Mouse (Mus musculus) heart, postnatal 25 days (tissue): ENCODE results near the gene St5. TPM values are rescaled to one million over a fixed set of nuclear protein-coding genes. Genes with fewer than 3 reads are reported as not detected.

ENCODE experiments used
- DNase-seq: peaks from one replicate; pipeline ENCODE4 v3.0.0; 2022; ENCODE audit warnings: low spot score
- intact Hi-C: fragments of 180-260 bp; cut with DNase I; formaldehyde crosslinking; loops from one replicate; pipeline ENCODE4 v1.15.1; 2025
- total RNA-seq, 2 experiments: library from RNA; stranded (reverse); gene quantifications; 2 replicates each; pipeline ENCODE4 v1.2.3; 2021

Gene St5
- total RNA-seq, 2 experiments from 2014 or later: 28.0 to 30.2 TPM

DNA sequence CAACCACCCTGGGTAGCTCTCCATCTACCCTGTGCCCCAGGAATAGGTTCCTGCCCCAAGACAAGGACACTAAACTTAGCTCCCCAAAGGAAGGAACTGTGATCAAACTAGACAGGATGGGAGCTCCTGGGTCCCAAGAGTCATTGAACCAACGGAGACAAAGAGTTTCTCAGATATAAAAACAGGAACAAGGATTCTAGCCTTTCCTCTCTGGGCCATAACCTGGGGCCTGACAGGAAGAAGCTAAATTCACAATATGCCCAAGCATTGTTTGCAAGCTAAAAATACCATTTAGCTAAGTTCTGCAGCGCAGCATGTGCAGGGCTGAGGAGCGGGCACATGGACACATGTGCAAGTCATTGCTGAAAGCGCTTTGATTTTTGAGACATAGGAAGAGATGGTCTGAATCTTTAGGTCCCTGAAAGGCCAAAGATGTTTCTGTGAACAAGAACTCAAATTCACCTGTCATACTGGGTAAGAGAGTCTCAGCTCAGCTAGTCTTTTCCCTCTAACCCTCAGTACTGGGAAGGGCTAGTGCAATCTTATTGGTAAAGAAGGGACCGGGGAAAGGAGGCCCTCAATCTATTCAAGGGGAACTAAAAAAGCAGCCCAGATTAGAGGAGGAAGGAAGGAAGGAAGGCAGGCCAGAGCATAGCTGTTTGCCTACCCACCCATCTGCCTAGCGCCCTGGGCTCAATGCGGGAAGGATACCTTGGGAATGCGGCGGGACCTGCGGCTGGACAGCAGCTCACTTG lies 161.6 kb downstream of the St5 start:
- DNase-seq: no peak
- intact Hi-C loops: no loop called here

GRCm38 (mm10) chr7:109540902-109541301 lies 162.5 kb downstream of the St5 start:
- intact Hi-C loops: no loop called here
- no peak for DNase-seq

DNA sequence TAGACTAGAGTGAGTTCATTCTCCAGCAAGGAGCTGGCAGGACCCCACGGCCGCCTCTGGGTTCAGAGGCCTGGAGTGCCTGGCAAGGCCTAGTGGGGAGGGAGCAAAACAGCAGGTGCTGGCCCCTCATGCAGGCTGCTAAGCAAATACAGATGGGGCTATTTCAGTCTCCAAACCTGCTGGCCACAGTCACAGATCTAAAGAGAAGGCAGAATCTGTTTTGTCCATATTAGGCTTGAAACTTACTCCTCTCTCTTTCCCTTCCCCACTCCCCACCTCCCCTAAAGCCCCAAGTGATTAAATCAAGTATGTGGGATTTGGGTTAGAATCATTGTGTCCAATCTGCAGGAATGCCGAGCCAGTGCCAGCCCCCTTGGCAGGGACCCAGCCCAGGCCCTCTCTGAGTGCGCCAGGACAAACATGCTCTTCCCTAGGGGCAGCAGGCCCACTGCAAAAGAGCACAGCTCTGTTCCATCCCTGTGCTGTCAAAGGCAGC lies 166.9 kb downstream of the St5 start:
- DNase-seq: peak; percentile 72
- intact Hi-C loops: no loop called here

DNA sequence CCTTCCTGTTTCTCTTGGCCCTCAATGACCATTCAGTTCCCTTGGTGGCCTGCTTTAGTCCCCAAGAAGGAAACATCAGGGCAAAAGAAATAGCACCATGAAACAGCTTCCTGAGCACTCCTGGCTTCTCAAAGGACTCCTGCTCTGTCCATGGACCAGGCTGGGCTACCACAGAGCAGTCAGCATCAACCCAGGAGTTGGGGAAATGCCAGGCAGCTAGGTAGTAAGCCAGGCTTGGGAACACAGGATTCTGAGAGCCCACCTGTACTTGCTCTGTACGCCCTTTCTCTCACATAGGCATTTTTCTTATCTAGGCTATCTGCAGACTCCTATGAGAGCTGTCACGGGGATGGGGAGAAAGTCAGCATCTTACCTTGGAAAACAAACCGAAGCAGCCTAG lies 168.5 kb downstream of the St5 start:
- DNase-seq: no peak
- intact Hi-C loops: no loop called here

DNA sequence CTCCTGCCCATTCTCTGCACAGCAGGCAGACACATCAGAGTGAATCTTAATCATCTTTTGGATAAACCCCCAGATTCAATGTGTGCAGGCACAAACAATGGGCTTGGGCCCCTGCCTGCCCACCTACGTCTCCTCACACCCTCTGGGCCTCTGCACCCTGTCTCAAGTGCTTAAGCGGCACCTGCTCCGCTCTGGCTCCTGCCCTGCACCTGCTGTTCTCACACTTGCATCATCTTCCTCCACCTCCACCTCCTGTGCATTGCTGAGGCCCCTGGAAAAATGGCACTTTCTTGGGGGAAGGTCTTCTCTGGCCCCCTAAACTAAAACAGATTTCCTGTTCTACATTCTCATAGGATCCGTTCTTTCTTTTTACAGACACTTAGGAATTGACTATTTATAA lies 169.5 kb downstream of the St5 start:
- DNase-seq: no peak
- intact Hi-C loops: no loop called here

- no peak for DNase-seq
- intact Hi-C loops: no loop called here
Observed at GRCm38 (mm10) chr7:109533129-109533528, 170.3 kb downstream of the St5 start.

- intact Hi-C loops: no loop called here
- no peak for DNase-seq
Observed at GRCm38 (mm10) chr7:109532691-109533090, 170.7 kb downstream of the St5 start.

- no peak for DNase-seq
- intact Hi-C loops: no loop called here
Observed at GRCm38 (mm10) chr7:109531501-109531900, 171.9 kb downstream of the St5 start.

DNA sequence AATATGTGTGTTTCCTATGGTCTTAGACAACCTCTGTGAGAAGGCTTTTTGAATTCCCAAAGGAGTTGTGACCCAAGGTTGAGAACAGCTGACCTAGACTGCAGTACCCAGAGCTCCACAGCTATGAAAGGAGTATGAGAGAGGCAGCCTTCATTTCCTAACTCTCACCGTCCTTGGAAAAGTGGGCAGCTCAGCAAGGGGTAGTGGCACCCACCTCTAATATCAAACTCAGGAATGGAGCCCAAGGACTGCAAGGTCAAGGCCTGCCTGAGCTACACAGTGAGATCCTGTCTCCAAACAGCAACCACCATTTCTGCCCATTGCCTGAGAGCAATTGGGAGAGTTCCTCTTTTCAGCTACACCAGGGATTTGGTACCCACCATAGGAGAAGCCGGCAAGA lies 173.7 kb downstream of the St5 start:
- intact Hi-C loops: loop anchor here (5.0 kb wide), 1 partner anchor 178 kb away; no protein-coding TSS in a partner anchor
- DNase-seq: no peak

DNA sequence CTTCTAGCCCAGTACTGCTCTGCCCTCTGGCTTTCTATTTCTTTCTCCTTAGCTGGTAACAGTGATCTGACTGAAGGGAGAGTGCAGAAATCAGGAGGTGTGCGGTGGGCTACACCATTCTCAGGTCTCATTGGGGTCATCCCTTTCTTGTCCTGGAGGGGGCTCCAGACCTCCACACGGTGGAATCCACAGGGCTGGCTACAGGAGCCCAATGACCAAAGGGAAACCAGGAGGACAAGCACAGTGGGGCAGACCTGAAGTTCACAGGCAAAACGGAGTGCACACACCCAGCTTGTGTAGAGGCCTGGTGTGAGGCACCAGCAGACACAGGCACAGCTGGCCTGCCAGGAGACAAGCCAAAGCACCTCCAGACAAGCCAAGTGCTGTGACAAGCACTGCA lies 175.0 kb downstream of the St5 start:
- DNase-seq: peak; percentile 46
- intact Hi-C loops: loop anchor here (1.0 to 5.0 kb wide), 2 partner anchors 90 to 179 kb away; no protein-coding TSS in a partner anchor

GRCm38 (mm10) chr7:109527536-109527935 lies 175.9 kb downstream of the St5 start:
- intact Hi-C loops: loop anchor here (5.0 kb wide), 1 partner anchor 180 kb away; no protein-coding TSS in a partner anchor
- no peak for DNase-seq

DNA sequence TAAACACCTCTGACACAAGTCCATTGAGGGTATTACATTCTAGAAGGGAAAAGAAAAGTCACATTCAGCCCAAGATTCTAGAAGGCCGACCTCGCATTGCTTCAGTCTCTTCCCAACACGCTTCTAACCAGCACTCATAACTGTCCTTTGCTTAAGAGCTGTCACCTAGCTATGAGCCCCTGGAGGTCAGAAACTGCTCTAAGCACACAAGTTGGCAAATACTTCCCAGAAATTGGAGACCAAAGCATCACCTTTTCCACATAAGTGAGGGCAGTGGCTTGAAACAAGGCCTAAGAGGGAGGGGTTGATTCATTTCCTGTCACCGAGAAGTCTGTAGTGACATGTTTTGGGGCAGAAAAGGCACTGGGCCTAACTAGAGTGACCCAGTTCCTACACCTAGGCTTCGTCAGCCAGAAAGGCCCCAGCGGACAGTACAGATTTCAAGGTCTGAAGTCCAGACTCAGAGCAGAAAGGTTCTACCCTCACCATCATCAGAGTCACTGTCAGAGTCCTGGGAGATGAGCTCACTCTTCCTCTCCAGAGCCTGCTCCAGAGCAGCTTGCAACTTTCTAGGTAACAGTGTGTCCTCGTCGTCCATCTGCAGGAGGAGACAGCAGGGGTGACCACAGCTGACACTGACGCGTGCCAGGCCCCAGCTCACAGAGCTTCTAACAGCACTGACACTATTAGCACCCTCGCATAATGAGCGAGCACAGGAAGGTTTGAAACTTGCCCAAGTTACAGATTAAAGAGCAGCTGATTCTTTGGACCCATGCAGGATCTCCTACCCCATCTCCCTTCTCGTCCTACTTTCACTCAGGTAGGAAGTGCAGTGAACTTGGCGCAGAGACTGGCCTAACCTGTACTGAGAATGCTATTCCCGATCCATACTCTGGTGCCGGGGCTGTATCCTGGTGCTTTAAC lies 177.4 kb downstream of the St5 start:
- DNase-seq: no peak
- intact Hi-C loops: loop anchor here (5.0 kb wide), 1 partner anchor 181 kb away; no protein-coding TSS in a partner anchor

DNA sequence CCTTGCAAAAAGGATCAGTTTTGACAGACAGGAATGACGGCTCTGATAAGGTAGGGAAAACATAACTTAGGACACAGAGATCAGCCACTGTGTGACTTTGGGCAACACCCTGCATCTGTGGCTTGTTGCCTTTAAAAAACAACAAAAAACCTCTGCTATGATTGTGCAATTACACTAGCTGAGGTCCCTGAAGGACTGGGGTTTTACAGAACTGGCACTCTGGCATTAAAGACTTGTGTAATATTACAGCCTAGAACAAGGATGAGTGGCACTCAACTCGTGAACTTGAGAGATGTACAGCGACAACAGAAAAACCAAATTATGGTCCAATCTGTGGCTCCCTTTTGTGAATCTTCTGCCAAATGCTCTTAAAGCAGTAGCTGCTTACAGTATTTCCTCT lies 178.6 kb downstream of the St5 start:
- intact Hi-C loops: loop anchor here (5.0 kb wide), 1 partner anchor 183 kb away; no protein-coding TSS in a partner anchor
- no peak for DNase-seq

DNA sequence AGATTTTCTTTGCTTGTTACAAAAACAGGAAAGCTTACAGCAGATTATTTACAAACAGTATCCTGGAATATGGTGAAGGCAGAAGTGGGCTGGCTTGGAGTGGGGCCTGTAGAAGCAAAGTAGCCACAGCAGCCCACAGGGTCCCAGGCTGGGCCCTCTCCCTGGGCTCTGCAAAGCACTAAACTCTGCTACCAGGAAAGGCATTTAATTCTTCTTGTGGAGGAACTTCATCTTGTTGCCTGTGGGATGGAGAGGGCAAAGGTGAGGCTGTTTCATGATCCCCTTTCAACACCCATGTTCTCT lies 179.0 kb downstream of the St5 start:
- intact Hi-C loops: no loop called here
- no peak for DNase-seq

DNA sequence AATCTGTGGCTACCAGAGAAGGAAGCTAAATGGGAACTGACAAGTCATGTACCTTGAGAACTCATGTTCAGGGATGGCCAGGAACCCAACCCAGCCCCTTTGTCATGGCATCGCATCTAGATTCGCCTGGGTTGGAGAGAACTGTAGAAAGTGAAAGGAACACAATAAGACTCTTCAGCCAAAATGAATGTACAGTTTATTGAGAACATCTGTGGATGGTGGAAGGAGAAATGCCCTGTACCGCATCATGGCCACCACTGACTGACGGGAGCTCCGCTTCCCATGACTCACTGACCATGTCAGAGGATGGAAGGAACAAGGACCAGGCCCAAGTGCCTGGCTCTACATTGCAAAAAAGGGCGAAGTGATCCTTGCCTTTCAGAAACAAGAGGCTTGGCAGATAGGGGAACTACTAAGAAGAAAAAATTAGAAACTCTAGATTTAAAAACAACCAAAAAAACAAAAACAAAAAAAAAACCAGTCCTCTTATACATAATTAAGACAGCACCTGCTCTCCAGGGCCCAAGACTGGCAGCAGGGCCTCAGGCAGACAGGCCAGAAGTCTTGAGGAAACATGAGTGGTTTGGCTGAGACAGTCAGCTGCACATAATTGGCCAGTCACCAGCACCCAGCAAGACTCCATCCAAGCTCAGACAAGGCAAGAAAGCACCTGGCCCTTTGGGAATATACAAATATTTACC lies 179.5 kb downstream of the St5 start:
- intact Hi-C loops: no loop called here
- no peak for DNase-seq

DNA sequence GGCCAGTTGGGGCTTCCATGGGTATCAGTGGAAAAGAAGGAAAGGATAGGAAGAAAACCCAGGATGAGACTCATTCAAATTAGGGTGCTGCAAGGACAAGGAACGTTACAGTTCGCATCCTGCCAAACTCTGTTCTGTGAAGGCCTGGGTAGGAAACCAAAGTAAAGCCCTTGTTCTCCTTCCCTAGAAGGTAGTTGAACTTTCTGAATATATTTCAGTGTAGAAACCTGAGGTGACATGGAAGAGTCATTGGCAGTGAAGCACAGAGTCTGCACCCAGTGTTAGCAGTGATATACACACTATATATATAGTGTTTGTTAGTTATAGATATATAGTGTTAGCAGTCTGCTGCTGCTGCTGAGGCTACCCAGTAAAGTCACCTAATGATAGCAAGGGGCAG lies 180.1 kb downstream of the St5 start:
- DNase-seq: no peak
- intact Hi-C loops: no loop called here

DNA sequence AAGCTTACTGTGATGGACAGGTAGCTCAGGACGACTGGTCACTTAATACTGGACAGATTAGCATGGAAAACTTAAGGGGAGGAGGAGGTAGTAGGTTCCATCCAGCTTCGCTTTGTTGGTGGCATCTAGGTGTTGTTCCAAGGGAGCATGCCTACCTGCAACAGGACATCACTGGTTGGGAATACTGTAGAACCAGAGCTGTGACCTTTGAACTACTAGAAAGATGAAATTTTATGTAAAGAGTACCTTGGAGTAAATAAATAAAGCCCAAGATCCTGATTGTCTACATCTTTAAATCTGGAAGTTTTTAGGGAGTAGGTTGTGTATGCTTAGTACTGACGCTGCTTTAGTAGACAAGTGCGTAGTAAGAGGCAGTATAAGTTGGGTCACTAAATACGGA lies 181.3 kb downstream of the St5 start:
- intact Hi-C loops: no loop called here
- DNase-seq: no peak

GRCm38 (mm10) chr7:109519936-109520335 lies 183.5 kb downstream of the St5 start:
- DNase-seq: no peak
- intact Hi-C loops: loop anchor here (2.0 to 5.0 kb wide), 2 partner anchors 51 to 78 kb away; no protein-coding TSS in a partner anchor

DNA sequence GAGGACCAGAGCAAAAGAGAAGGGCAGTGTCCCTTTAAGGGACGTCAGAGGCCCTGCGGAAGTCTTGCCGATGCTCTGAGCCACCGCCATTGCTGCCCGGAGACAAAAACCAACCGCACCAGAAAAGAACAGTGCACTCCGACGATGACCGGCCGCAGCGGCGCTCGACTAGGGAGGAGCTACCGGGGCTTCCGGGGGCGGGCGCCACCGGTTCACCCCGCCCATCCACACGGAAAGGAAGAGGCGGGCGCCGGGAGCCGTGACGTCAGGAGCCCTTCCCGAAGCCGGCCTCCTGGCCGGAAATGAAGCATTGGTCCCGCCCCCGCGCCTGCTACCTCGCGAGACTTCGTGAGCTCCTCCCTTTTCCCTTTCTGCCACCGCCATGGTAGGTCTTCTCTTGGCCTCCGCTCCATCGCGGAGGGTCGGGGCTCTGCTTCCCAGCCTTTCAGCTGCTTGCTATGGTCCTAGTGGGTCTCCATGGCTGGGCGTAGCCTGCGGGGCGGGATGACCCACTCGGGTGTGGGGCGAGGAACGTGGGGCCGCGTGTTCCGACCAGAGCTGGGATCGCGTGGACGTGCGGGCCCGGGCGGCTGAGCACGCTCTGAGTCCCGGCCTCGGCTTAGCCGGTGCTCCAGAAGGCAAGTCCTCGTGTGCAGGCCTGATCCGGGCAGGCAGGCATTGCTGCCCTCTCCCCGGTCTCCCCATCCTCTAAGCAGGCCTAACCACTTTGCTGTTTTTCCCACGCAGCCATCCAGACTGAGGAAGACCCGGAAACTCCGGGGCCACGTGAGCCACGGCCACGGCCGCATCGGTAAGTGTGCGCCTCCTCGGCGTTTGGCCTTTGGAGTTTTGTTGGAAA lies 184.3 kb downstream of the St5 start, which contains the start of gene Rpl27a:
Rpl27a (plus strand) TSS at position 310 of the 859 bp plus-strand sequence.
- intact Hi-C loops: loop anchor here (2.0 to 5.0 kb wide), 2 partner anchors 50 to 77 kb away; no protein-coding TSS in a partner anchor
- peak; percentile 97 for DNase-seq
